In the genomic region with DNA sequence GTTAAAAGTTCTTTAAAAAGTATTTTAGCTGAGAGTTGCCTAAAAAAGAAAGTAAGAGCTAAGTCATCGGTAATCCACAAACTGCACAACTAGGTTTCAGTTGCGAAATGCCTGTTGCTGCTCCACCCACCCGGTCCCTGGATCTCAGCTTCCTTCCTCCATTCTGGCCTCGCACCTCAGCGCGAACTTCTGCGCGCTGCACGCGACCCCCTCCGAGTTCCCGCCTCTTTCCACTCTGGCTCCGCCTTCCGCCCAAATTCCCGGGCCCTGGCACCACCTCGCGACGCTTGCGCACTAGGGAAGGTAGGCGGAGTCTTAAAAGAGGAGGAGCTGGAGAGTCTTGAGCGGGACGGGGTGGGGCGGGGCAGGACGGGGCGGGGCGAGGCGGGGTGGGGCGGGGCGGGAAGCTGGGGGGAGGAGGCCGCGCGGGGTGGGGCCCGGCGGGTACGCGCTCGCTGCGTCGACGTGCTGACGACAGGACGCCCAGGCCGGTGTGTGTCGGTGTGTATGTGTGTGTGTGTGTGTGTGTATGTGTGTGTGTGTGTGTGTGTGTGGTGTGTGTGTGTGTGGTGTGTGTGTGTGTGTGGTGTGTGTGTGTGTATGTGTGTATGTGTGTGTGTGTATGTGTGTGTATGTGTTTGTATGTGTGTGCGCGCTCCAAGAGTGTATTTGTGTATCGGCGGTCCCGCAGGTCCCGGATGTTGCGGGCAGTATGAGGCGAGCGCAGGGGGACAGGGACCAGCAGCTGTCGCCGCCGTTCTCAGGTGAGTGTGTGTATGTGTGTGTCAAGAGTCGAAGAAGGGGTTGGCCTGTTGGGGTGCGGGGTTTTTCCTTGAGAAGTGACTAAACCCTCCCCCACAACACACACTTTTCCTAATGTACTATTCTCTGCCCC, we compare ENCODE assay signal across 8 mouse cellular contexts. TPM values are rescaled to one million over a fixed set of nuclear protein-coding genes. Genes with fewer than 3 reads are reported as not detected.
DNase-seq lines count a peak whose midpoint lies in the region; ATAC-seq and TF ChIP-seq lines count a peak whose summit lies in the region.

TSS of gene Spop (plus strand) at position 440 of the 895 bp plus-strand sequence.

- peak; percentile 69 for ATAC-seq in activated CD4-positive, CD25-positive, alpha-beta regulatory T cell, adult 4 months
- peak; percentile 78 for ATAC-seq in megakaryocyte progenitor cell, adult 5-6 weeks (replicated peaks; ENCODE audit: poor library complexity)

- TF ChIP-seq POLR2A in cortical plate, adult 2 months (IDR thresholded peaks at IDR 0.05; ENCODE audit: extremely low read depth, insufficient read depth, low read length) = peak; percentile 56; the same call in 1 of the 2 replicates

- H3K4me3 ChIP-seq in cortical plate, adult 2 months (ENCODE audit: insufficient read depth, low read length) = peak within 1 kb of the TSS; percentile 56

- DNase-seq in gastrocnemius, postnatal 10 days = peak; percentile 92
- DNase-seq in induced T-regulatory cell, adult 2 months (ENCODE audit: low read depth) = peak; percentile 99
- DNase-seq in left cerebral cortex, adult 9 months (ENCODE audit: low spot score in 2 of 2) = peak; percentile 73 to 92
- DNase-seq in right cerebral cortex, postnatal 14 days = peak; percentile 85
- DNase-seq in urinary bladder, postnatal 36 days (ENCODE audit: low spot score in 2 of 2) = peak; percentile 90 to 95

- H3K27ac ChIP-seq in cortical plate, adult 2 months (ENCODE audit: insufficient read depth, low read length) = peak within 1 kb of the TSS; percentile 86

- peaks cover 2% of the 10 kb centered on the region for H3K4me1 ChIP-seq in cortical plate, adult 2 months (ENCODE audit: control insufficient read depth, insufficient read depth, low read length)

- TF ChIP-seq CTCF in cortical plate, adult 2 months (IDR thresholded peaks at IDR 0.05; ENCODE audit: extremely low read depth, insufficient read depth, low read length) = no peak

RNA-seq across cellular contexts. Expression of gene Spop, which starts in this region (rescaled TPM):
- polyA plus RNA-seq in activated CD4-positive, CD25-positive, alpha-beta regulatory T cell, adult 4 months (2017; shearing (Covaris generic)) = 100 to 1,000 TPM; 119 to 154 TPM
- 128 and 136 TPM in 2 replicates for polyA plus RNA-seq in cortical plate, adult 2 months (2012; rRNA removed)
- 100 to 1,000 TPM; 192 to 216 TPM for total RNA-seq in gastrocnemius, postnatal 10 days (2021)
- 88.9 and 102 TPM in 2 replicates for total RNA-seq in megakaryocyte progenitor cell, adult 5-6 weeks (2015)
- 60.2 and 63.3 TPM in 2 replicates for total RNA-seq in megakaryocyte progenitor cell, adult 5-6 weeks (2017)

Comparison
In these comparisons a context has a peak if more than half of its experiments do, and no peak if none do; other contexts are left out.
1. Peak in every context shown above with its lines: DNase-seq, ATAC-seq, H3K4me3 ChIP-seq and H3K27ac ChIP-seq.